Mouse (Mus musculus) limb, embryonic 13.5 days (tissue): ENCODE measurements around the gene Lrp1. TPM values are rescaled to one million over a fixed set of nuclear protein-coding genes. Genes with fewer than 3 reads are reported as not detected.

Experiments
- ATAC-seq: fragments of 200-750 bp; cut with Nextera tagmentation; 2 replicates; pipeline ENCODE4 v1.8.0; 2017; ENCODE audit warnings: low read depth, moderate number of reproducible peaks, moderate TSS enrichment; ENCODE audit not compliant: low FRiP score
- H3K27ac ChIP-seq: fragments of 300-500 bp; sonication (generic); 2 replicates; pipeline ENCODE4 v1.5.1; 2015; ENCODE audit warnings: inconsistent platforms, mild to moderate bottlenecking, moderate library complexity
- H3K27me3 ChIP-seq: fragments of 300-500 bp; sonication (generic); 2 replicates; pipeline ENCODE4 v1.6.1; 2015; ENCODE audit warnings: mild to moderate bottlenecking, inconsistent platforms
- H3K36me3 ChIP-seq: fragments of 300-500 bp; sonication (generic); 2 replicates; pipeline ENCODE4 v1.6.1; 2015; ENCODE audit warnings: inconsistent platforms, mild to moderate bottlenecking, moderate library complexity
- H3K4me1 ChIP-seq: fragments of 300-500 bp; sonication (generic); 2 replicates; pipeline ENCODE4 v1.6.1; 2015; ENCODE audit warnings: inconsistent platforms
- H3K4me2 ChIP-seq: fragments of 300-500 bp; sonication (generic); replicated peaks from 2 replicates; pipeline ENCODE4 v1.6.1; 2015; ENCODE audit warnings: inconsistent platforms, mild to moderate bottlenecking, moderate library complexity
- H3K4me3 ChIP-seq: fragments of 300-500 bp; sonication (generic); 2 replicates; pipeline ENCODE4 v1.5.1; 2015; ENCODE audit warnings: moderate library complexity, mild to moderate bottlenecking, inconsistent platforms
- H3K9ac ChIP-seq: fragments of 300-500 bp; sonication (generic); 2 replicates; pipeline ENCODE4 v1.6.1; 2015; ENCODE audit warnings: mild to moderate bottlenecking, inconsistent platforms
- H3K9me3 ChIP-seq: fragments of 300-500 bp; sonication (generic); 2 replicates; pipeline ENCODE4 v1.6.1; 2016; ENCODE audit warnings: inconsistent platforms
- WGBS: fragments of 180-500 bp; shearing (Covaris S2); methylation state at CpG from one replicate; pipeline ENCODE4 v1.1.7; 2015; 5-methylcytosine and 5-hydroxymethylcytosine counted together
- polyA plus RNA-seq: library from polyadenylated mRNA; unstranded; fragments of >200 nt; fragmentation: Nextera tagmentation; extraction: Ambion mirVana; gene quantifications from 2 replicates; pipeline ENCODE4 v1.2.1, GENCODE M21; 2015

Lrp1 gene
- polyA plus RNA-seq, 1 experiment from 2014 or later: 127 TPM

DNA sequence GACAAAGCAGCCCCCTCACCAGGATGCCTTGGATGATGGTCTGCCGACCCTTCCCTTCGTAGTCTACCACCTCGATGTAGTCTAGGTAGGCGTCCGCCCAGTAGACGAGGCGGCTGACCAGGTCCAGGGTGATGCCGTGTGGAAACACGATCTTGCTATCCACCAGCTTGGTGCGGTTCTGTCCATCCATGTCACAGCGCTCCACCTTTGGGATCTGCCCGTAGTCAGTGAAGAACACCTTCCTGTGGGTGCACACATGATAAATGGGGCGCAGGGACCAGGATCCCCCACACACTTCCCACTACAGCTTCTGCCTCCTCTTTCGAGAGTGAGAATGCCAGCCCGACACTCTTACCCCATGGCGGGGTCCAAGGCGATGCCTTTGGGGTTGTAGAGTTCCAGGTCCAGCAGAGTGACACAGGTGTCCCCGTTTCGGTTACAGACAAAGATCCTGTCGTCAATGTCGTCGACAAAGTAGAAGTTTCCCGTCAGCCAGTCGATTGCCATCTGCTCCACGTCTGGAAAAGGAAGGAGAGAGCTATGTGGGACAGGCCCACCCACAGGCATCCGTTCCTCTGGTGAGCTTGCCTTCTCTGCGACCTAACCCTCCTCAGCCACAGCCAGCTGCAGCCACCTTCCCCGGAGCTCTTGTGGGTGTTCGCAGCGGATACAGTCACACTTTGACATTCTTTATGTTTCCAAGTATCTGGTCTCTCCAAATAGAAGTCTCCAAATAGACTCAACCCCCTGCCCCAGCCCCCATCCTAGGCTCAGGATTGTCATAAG lies 25.8 kb downstream of the Lrp1 start:
- H3K9me3 ChIP-seq: no peaks in the 10 kb centered on the region
- no peak overlapping the region; the same call in 1 of the 2 replicates for H3K27ac ChIP-seq
- 87% methylated on average over 30 of the region's 30 CpGs for WGBS
- no peaks in the 10 kb centered on the region for H3K27me3 ChIP-seq
- peaks cover 40% of the 10 kb centered on the region for H3K4me1 ChIP-seq
- H3K4me2 ChIP-seq: no peak overlapping the region
- no peak overlapping the region for H3K4me3 ChIP-seq
- peaks cover 77% of the 10 kb centered on the region for H3K36me3 ChIP-seq
- H3K9ac ChIP-seq: no peak overlapping the region
- no peak for ATAC-seq

DNA sequence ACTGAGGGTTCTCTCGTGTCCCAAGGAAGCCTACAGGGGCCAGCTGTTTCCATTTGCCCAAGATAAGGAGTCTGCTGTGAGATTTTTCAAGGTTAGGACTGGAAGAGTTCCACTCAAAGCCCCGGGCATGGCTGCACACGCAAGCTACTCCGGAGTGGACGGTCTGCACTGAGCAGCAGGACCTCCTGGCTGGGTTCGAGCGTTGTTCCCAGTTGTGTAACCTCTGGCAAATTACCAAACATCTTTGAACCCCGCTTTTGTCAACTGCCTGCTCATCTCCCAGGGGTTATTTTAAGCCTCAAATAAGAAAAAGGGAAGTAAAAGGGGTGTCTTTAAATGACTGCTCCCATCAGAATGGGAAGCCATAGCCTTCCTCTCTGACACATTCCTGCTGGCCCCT lies 26.5 kb downstream of the Lrp1 start:
- Histone ChIP-seq H3K27ac (no peak overlapping the region), H3K36me3 (peaks cover 78% of the 10 kb centered on the region), H3K27me3 (no peaks in the 10 kb centered on the region), H3K4me2 (no peak overlapping the region), H3K4me1 (peaks cover 33% of the 10 kb centered on the region), H3K4me3 (no peak overlapping the region), H3K9me3 (no peaks in the 10 kb centered on the region), H3K9ac (no peak overlapping the region)
- WGBS: 90% methylated on average over 8 of the region's 8 CpGs
- no peak for ATAC-seq

DNA sequence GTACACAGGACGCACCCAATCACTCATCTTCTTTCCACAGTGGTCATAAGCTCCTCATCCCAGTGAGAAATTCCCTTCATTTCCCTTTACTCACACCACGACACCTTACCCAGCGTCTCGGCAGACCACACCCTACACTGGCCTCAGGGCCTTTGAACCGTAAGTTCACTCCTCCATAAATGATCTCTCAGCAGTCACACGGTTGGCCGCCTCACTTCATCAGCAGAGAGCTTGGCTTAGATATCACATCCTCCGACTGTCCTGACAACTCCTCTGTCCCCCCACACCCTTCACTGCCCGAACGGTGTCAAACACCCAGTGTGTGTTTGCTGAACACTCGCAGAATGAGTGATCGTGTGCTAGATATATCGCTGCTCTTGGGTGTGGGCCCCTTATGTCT lies 28.1 kb downstream of the Lrp1 start:
- Histone ChIP-seq H3K27ac (no peak overlapping the region), H3K4me3 (no peak overlapping the region), H3K4me2 (no peak overlapping the region), H3K27me3 (no peaks in the 10 kb centered on the region), H3K9me3 (no peaks in the 10 kb centered on the region), H3K9ac (no peak overlapping the region), H3K4me1 (peaks cover 19% of the 10 kb centered on the region), H3K36me3 (peaks cover 80% of the 10 kb centered on the region)
- no peak for ATAC-seq
- WGBS: 83% methylated on average over 13 of the region's 13 CpGs

DNA sequence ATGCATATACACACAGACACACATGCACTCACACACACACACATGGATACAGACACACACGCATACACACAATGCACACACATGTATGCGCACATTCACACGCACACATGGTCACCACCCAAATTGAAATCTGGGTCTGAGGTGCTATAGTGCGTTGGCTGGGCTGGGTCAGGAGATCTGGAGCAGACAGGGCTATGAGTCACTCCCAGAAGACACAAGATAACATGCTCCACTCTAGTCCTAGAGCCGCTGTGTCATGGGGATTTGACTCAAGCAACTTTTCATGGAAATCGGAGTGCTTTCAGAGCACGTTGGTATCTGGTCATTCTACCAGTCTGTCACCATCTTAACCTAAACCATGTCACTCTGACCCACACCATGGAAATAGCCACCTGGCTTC lies 28.5 kb downstream of the Lrp1 start:
- no peak overlapping the region for H3K27ac ChIP-seq
- no peaks in the 10 kb centered on the region for H3K9me3 ChIP-seq
- ATAC-seq: no peak
- WGBS: 94% methylated on average over 7 of the region's 7 CpGs
- no peaks in the 10 kb centered on the region for H3K27me3 ChIP-seq
- peaks cover 82% of the 10 kb centered on the region for H3K36me3 ChIP-seq
- H3K4me1 ChIP-seq: peaks cover 15% of the 10 kb centered on the region
- H3K9ac ChIP-seq: no peak overlapping the region
- no peak overlapping the region for H3K4me2 ChIP-seq
- H3K4me3 ChIP-seq: no peak overlapping the region

DNA sequence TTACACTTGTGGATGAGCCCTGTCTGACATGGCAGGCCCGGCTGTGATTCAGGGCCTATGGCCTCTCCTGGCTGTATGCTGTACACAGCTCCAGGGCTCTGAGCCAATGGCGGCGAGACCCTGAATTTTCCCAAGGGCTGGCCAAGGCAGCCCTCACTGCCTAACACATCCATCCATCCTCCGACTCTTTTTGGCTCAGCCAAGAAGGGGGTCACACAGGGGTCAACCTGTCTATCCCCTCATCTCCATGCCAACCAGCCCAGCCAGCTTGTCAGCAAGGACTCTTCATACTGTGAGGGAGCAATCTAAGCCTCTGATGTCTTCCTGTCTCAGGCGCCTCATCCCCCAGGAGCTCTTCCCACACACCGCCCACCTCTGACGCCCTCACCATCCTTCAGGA lies 29.4 kb downstream of the Lrp1 start:
- Histone ChIP-seq H3K9ac (peak overlapping the region; percentile 20; the same call in 1 of the 2 replicates), H3K4me3 (no peak overlapping the region), H3K9me3 (no peaks in the 10 kb centered on the region), H3K27ac (no peak overlapping the region), H3K4me1 (peaks cover 6% of the 10 kb centered on the region), H3K4me2 (no peak overlapping the region), H3K27me3 (no peaks in the 10 kb centered on the region), H3K36me3 (peaks cover 89% of the 10 kb centered on the region)
- WGBS: 41% methylated on average over 7 of the region's 7 CpGs
- ATAC-seq: no peak

DNA sequence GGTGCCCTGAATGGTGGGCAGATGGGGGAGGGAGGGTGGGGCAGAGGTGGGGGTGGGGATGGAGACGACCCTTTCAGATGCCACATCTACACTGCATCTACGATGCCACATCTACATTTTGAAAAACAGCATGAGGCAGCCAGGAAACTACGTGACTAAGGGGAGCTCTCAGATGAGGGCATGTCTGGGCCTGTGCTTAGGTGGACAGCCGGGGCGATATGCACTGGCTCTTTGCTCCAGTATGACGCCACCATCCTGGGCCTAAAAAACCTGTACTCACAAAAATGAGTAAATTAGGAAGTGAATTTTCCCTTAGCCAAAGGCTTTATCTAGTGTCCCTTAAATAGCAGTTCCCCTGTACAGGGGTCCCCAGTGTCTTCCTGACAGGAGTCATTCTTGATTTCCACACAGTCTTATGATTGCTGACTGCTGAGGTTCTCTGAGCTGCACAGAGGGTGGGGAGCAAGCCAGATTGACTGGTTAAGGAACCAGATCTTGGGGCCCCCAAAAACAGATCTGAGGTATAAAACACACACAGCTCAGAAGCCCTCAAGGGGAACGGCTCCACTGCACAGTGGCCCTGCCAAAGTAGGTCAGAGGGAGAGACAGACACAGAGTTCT lies 30.0 kb downstream of the Lrp1 start:
- WGBS: 81% methylated on average over 7 of the region's 7 CpGs
- Histone ChIP-seq H3K4me1 (peaks cover under 1% of the 10 kb centered on the region; the same call in 1 of the 2 replicates), H3K27me3 (no peaks in the 10 kb centered on the region), H3K36me3 (peaks cover 94% of the 10 kb centered on the region), H3K4me3 (no peak overlapping the region), H3K9me3 (no peaks in the 10 kb centered on the region), H3K4me2 (no peak overlapping the region), H3K9ac (peak overlapping the region; percentile 20; the same call in 1 of the 2 replicates), H3K27ac (no peak overlapping the region)
- ATAC-seq: no peak

DNA sequence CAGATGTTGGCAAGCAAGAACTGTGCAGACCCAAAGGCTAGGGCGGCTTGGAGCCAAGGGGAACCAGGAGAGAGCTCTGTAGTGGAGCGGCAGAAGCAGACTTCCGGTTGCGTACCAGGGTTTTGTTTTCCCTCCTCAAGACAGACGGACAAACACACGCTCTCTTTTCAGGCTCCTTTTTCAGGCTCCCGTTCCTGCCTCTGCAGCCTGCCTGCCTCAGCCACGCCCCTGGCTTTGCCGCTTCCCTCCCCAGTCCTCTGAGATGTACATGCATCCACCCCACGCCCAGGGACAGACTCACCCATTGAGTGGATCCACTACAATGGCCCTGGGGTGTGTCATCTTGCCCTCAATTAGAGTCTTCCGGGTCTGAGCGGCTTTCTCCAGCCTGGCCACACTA lies 30.7 kb downstream of the Lrp1 start:
- no peaks in the 10 kb centered on the region for H3K27me3 ChIP-seq
- no peak overlapping the region for H3K4me2 ChIP-seq
- H3K27ac ChIP-seq: no peak overlapping the region
- H3K4me3 ChIP-seq: no peak overlapping the region
- no peaks in the 10 kb centered on the region for H3K9me3 ChIP-seq
- WGBS: 88% methylated on average over 12 of the region's 12 CpGs
- H3K9ac ChIP-seq: no peak overlapping the region
- H3K4me1 ChIP-seq: no peaks in the 10 kb centered on the region
- no peak for ATAC-seq
- H3K36me3 ChIP-seq: peaks cover 96% of the 10 kb centered on the region

DNA sequence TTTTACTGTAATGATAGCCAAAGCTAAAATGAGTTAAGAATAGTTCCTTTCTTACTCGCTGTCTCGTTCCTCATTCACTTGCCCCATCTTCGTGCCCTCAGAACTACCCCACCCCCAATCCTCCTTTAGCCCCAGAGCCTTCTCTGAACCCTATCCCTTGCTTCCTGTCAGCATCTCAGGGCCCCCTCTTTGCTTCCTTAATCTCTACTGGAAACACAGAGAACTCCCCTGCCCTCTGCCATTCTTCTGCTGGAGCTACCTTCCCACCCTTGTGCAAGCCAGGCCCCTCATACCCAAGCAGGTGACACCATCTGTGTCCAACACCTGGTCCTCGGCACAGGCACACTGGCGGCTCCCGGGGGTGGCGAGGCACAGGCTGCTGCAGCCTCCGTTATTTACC lies 33.2 kb downstream of the Lrp1 start:
- ATAC-seq: no peak
- Histone ChIP-seq H3K27me3 (no peaks in the 10 kb centered on the region), H3K4me3 (no peak overlapping the region), H3K27ac (no peak overlapping the region), H3K36me3 (peaks cover 96% of the 10 kb centered on the region), H3K9ac (no peak overlapping the region), H3K4me1 (no peaks in the 10 kb centered on the region), H3K4me2 (no peak overlapping the region), H3K9me3 (no peaks in the 10 kb centered on the region)
- WGBS: 90% methylated on average over 8 of the region's 8 CpGs

DNA sequence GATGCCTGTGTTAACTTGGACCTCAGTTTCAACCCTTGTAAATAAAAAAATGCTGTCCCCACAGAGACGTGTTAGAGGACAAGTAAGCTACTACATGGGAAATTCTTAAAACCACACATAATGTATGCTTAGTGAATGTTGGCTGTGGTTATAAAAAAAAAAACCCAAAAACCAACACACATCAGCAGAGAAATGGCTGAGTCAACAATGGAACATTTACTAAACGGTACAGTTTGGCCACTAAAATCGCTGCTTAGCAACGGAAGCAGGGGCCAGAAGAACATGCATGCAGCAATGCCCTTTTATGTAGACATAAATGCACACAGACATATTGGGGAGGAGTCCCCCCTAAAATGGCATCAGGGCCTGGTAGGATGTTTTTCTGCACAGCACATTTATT lies 34.7 kb downstream of the Lrp1 start:
- no peak overlapping the region for H3K27ac ChIP-seq
- H3K4me2 ChIP-seq: no peak overlapping the region
- H3K4me3 ChIP-seq: no peak overlapping the region
- H3K36me3 ChIP-seq: peaks cover 96% of the 10 kb centered on the region
- H3K9ac ChIP-seq: no peak overlapping the region
- no peak for ATAC-seq
- no peaks in the 10 kb centered on the region for H3K27me3 ChIP-seq
- H3K4me1 ChIP-seq: no peaks in the 10 kb centered on the region
- 74% methylated on average over 4 of the region's 4 CpGs for WGBS
- H3K9me3 ChIP-seq: no peaks in the 10 kb centered on the region

DNA sequence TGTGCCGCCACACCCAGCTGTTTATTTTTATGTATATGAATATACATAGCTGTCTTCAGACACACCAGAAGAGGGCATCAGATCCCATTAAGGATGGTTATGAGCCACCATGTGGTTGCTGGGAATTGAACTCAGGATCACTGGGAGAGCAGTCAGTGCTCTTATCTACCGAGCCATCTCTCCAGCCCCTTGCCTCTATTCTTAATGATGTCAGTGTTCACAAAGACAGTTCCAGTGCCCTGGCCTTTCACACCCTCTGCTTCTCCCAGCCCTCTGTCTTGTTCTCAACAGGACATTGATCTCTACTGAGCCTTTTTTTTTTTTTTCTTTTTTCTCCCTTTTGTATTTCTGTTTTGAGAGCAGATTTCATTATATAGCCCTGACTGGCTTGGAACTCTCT lies 35.4 kb downstream of the Lrp1 start:
- Histone ChIP-seq H3K9ac (no peak overlapping the region), H3K27ac (no peak overlapping the region), H3K9me3 (no peaks in the 10 kb centered on the region), H3K4me2 (no peak overlapping the region), H3K4me3 (no peak overlapping the region), H3K4me1 (no peaks in the 10 kb centered on the region), H3K36me3 (peaks cover 96% of the 10 kb centered on the region), H3K27me3 (no peaks in the 10 kb centered on the region)
- no peak for ATAC-seq
- 93% methylated on average over 2 of the region's 2 CpGs for WGBS

DNA sequence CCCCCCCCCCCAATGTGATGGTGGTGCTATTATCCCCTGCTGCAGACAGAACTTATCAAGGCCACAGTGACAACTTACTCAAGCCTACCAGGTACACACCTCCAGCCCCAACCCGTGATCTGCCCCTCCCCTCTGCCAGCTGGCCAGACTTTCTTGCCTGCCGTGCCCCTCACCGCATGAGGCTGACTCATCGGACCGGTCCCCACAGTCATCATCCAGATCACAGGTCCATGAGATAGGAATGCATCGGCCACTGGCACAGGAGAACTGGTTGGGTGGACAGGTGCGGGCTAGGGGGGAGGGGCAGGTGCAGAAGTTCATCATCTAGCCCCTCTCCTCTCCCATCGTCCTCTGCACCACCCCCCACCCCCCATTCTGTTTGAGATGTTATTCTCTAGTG lies 37.3 kb downstream of the Lrp1 start:
- Histone ChIP-seq H3K36me3 (peaks cover 95% of the 10 kb centered on the region), H3K9me3 (no peaks in the 10 kb centered on the region), H3K4me2 (no peak overlapping the region), H3K4me1 (no peaks in the 10 kb centered on the region), H3K9ac (no peak overlapping the region), H3K27me3 (no peaks in the 10 kb centered on the region), H3K27ac (no peak overlapping the region), H3K4me3 (no peak overlapping the region)
- WGBS: 91% methylated on average over 8 of the region's 8 CpGs
- no peak for ATAC-seq

DNA sequence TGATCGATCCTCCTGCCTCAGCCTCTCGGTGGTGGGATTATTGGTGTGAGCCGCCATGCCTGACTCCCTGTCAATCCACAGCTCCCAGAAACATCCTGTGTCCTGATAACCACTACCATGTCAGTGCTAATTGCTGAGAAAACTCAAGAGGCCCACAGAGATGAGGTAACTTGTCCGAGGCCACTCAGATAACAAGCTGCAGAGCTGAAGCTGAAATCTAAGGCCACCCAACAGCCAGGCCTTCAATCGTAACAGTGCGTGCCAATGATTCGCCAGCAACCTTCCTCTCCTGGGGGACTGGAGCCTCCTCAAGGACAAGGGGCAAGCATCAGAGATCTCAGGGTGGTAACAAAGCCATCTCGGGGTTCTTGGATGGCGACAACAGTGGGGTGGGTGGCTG lies 39.7 kb downstream of the Lrp1 start:
- no peaks in the 10 kb centered on the region for H3K4me1 ChIP-seq
- H3K27me3 ChIP-seq: no peaks in the 10 kb centered on the region
- H3K9me3 ChIP-seq: no peaks in the 10 kb centered on the region
- no peak for ATAC-seq
- no peak overlapping the region for H3K27ac ChIP-seq
- 96% methylated on average over 9 of the region's 9 CpGs for WGBS
- no peak overlapping the region for H3K9ac ChIP-seq
- no peak overlapping the region for H3K4me2 ChIP-seq
- H3K36me3 ChIP-seq: peaks cover 98% of the 10 kb centered on the region
- no peak overlapping the region for H3K4me3 ChIP-seq

DNA sequence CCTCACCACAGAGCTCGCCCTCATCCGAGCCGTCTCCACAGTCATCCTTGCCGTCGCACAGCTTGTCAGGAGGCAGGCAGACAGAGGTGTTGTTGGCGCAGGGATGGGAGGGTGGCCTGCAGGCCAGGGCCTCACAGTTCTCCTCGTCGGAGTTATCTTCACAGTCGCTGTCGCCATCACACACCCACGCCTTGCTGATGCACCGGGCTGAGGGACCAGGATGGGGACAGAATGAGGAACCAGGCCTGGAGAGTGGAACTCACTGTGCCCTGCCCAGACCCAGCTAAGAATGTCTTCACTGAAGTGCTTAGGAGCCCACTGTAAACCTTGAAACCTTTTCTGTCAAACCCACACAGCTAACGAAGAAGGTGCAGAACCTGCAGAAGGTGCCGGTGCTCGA lies 43.0 kb downstream of the Lrp1 start:
- H3K4me2 ChIP-seq: no peak overlapping the region
- H3K27me3 ChIP-seq: no peaks in the 10 kb centered on the region
- no peak overlapping the region for H3K4me3 ChIP-seq
- H3K27ac ChIP-seq: no peak overlapping the region; the same call in 1 of the 2 replicates
- H3K4me1 ChIP-seq: no peaks in the 10 kb centered on the region
- H3K9ac ChIP-seq: no peak overlapping the region
- 88% methylated on average over 15 of the region's 15 CpGs for WGBS
- no peak for ATAC-seq
- H3K9me3 ChIP-seq: no peaks in the 10 kb centered on the region
- H3K36me3 ChIP-seq: peaks cover 99% of the 10 kb centered on the region
